Mouse (Mus musculus): ENCODE measurements at regions not wholly inside any gene's neighbourhood (a gene's known extent, or its start where the extent isn't known, plus 50 kb on each side); places are given as distances from the start of the nearest gene placed in this dataset.

- H3K4me3 ChIP-seq (replicated peaks; ENCODE audit: low read length) = no peak overlapping the region
- no peaks in the 10 kb centered on the region for H3K36me3 ChIP-seq (ENCODE audit: insufficient read depth, low read length)
- H3K4me1 ChIP-seq (replicated peaks; ENCODE audit: low read depth, low read length) = peaks cover 3% of the 10 kb centered on the region; the same call in 1 of the 2 replicates
Measured at GRCm38 (mm10) chr1:185065056-185065455, 65.7 kb upstream of the Mark1 start.

GRCm38 (mm10) chr1:185062103-185062502 is 62.7 kb upstream of the Mark1 start:
- Histone ChIP-seq H3K4me1 (replicated peaks; ENCODE audit: low read depth, low read length) (peaks cover 3% of the 10 kb centered on the region; the same call in 1 of the 2 replicates), H3K9me3 (ENCODE audit: low read length) (no peaks in the 10 kb centered on the region), H3K4me3 (replicated peaks; ENCODE audit: low read length) (no peak overlapping the region), H3K27me3 (ENCODE audit: insufficient read depth, low read length) (no peaks in the 10 kb centered on the region), H3K36me3 (ENCODE audit: insufficient read depth, low read length) (no peaks in the 10 kb centered on the region)
- TF ChIP-seq CTCF (conservative IDR thresholded peaks at IDR 0.05; ENCODE audit: low read length) (no peak), NANOG (IDR thresholded peaks at IDR 0.05; ENCODE audit: borderline replicate concordance, low read length) (no peak), POU5F1 (IDR thresholded peaks at IDR 0.05; ENCODE audit: borderline replicate concordance, low read length) (no peak)

More at GRCm38 (mm10) chr1:185065056-185065455, 65.7 kb upstream of the Mark1 start:
- Histone ChIP-seq H3K9me3 (ENCODE audit: low read length) (no peaks in the 10 kb centered on the region), H3K27me3 (ENCODE audit: insufficient read depth, low read length) (0 out of 2 replicates have a peak, but pooled peaks cover 3% of the 10 kb centered on the region)
- TF ChIP-seq POU5F1 (IDR thresholded peaks at IDR 0.05; ENCODE audit: borderline replicate concordance, low read length) (no peak), CTCF (conservative IDR thresholded peaks at IDR 0.05; ENCODE audit: low read length) (no peak), NANOG (IDR thresholded peaks at IDR 0.05; ENCODE audit: borderline replicate concordance, low read length) (no peak)

- no peaks in the 10 kb centered on the region for H3K36me3 ChIP-seq (ENCODE audit: insufficient read depth, low read length)
- H3K4me3 ChIP-seq (replicated peaks; ENCODE audit: low read length) = no peak overlapping the region
- TF ChIP-seq NANOG (IDR thresholded peaks at IDR 0.05; ENCODE audit: borderline replicate concordance, low read length) (no peak), CTCF (conservative IDR thresholded peaks at IDR 0.05; ENCODE audit: low read length) (no peak), POU5F1 (IDR thresholded peaks at IDR 0.05; ENCODE audit: borderline replicate concordance, low read length) (no peak)
- no peaks in the 10 kb centered on the region for H3K27me3 ChIP-seq (ENCODE audit: insufficient read depth, low read length)
- H3K9me3 ChIP-seq (ENCODE audit: low read length) = no peaks in the 10 kb centered on the region
- H3K4me1 ChIP-seq (replicated peaks; ENCODE audit: low read depth, low read length) = peaks cover 3% of the 10 kb centered on the region; the same call in 1 of the 2 replicates
Measured at GRCm38 (mm10) chr1:185057443-185057842, 58.1 kb upstream of the Mark1 start.

- no peaks in the 10 kb centered on the region for H3K9me3 ChIP-seq (ENCODE audit: low read length)
- no peaks in the 10 kb centered on the region for H3K36me3 ChIP-seq (ENCODE audit: insufficient read depth, low read length)
- no peaks in the 10 kb centered on the region for H3K4me1 ChIP-seq (replicated peaks; ENCODE audit: low read depth, low read length)
- no peaks in the 10 kb centered on the region for H3K27me3 ChIP-seq (ENCODE audit: insufficient read depth, low read length)
- H3K4me3 ChIP-seq (replicated peaks; ENCODE audit: low read length) = no peak overlapping the region
- TF ChIP-seq NANOG (IDR thresholded peaks at IDR 0.05; ENCODE audit: borderline replicate concordance, low read length) (no peak), POU5F1 (IDR thresholded peaks at IDR 0.05; ENCODE audit: borderline replicate concordance, low read length) (no peak), CTCF (conservative IDR thresholded peaks at IDR 0.05; ENCODE audit: low read length) (no peak)
Measured at GRCm38 (mm10) chr1:185052700-185053099, 53.3 kb upstream of the Mark1 start.

- H3K36me3 ChIP-seq (ENCODE audit: insufficient read depth, low read length) = no peaks in the 10 kb centered on the region
- no peak overlapping the region for H3K4me3 ChIP-seq (replicated peaks; ENCODE audit: low read length)
- H3K9me3 ChIP-seq (ENCODE audit: low read length) = no peaks in the 10 kb centered on the region
- no peaks in the 10 kb centered on the region for H3K27me3 ChIP-seq (ENCODE audit: insufficient read depth, low read length)
- no peak for TF ChIP-seq CTCF (conservative IDR thresholded peaks at IDR 0.05; ENCODE audit: low read length)
- no peaks in the 10 kb centered on the region for H3K4me1 ChIP-seq (replicated peaks; ENCODE audit: low read depth, low read length)
Measured at GRCm38 (mm10) chr1:185049980-185050379, 50.6 kb upstream of the Mark1 start.
